Mouse (Mus musculus) embryonic facial prominence, embryonic 15.5 days (tissue): ENCODE measurements around the gene Ppara. TPM values are rescaled to one million over a fixed set of nuclear protein-coding genes. Genes with fewer than 3 reads are reported as not detected.

ENCODE experiments used
- ATAC-seq: fragments of 200-750 bp; cut with Nextera tagmentation; 2 replicates; pipeline ENCODE4 v1.8.0; 2017; ENCODE audit warnings: low read depth, moderate TSS enrichment; ENCODE audit not compliant: insufficient number of reproducible peaks, low FRiP score, low TSS enrichment
- H3K27ac ChIP-seq: fragments of 300-500 bp; sonication (generic); replicated peaks from 2 replicates; pipeline ENCODE4 v1.5.1; 2015; ENCODE audit warnings: mild to moderate bottlenecking, inconsistent platforms
- H3K27me3 ChIP-seq: fragments of 300-500 bp; sonication (generic); 2 replicates; pipeline ENCODE4 v1.6.1; 2015; ENCODE audit warnings: inconsistent platforms
- H3K36me3 ChIP-seq: fragments of 300-500 bp; sonication (generic); 2 replicates; pipeline ENCODE4 v1.6.1; 2015; ENCODE audit warnings: mild to moderate bottlenecking, inconsistent platforms
- H3K4me1 ChIP-seq: fragments of 300-500 bp; sonication (generic); 2 replicates; pipeline ENCODE4 v1.6.1; 2015; ENCODE audit warnings: inconsistent platforms
- H3K4me2 ChIP-seq: fragments of 300-500 bp; sonication (generic); replicated peaks from 2 replicates; pipeline ENCODE4 v1.6.1; 2015; ENCODE audit warnings: mild to moderate bottlenecking, inconsistent platforms
- H3K4me3 ChIP-seq: fragments of 300-500 bp; sonication (generic); replicated peaks from 2 replicates; pipeline ENCODE4 v1.5.1; 2015; ENCODE audit warnings: mild to moderate bottlenecking, inconsistent platforms
- H3K9ac ChIP-seq: fragments of 300-500 bp; sonication (generic); 2 replicates; pipeline ENCODE4 v1.6.1; 2015; ENCODE audit warnings: inconsistent platforms
- H3K9me3 ChIP-seq: fragments of 300-500 bp; sonication (generic); replicated peaks from 2 replicates; pipeline ENCODE4 v1.6.1; 2016; ENCODE audit warnings: inconsistent platforms
- WGBS: fragments of 180-500 bp; shearing (Covaris S2); methylation state at CpG from one replicate; pipeline ENCODE4 v1.1.7; 2015; 5-methylcytosine and 5-hydroxymethylcytosine counted together
- polyA plus RNA-seq: library from polyadenylated mRNA; unstranded; fragments of >200 nt; fragmentation: Nextera tagmentation; extraction: Ambion mirVana; gene quantifications from 2 replicates; pipeline ENCODE4 v1.2.1, GENCODE M21; 2015

Ppara gene
- polyA plus RNA-seq, 1 experiment from 2014 or later = 5.0 TPM

GRCm38 (mm10) chr15:85743946-85744345, 9.2 kb downstream of the Ppara start:
- ATAC-seq = no peak
- H3K9me3 ChIP-seq = no peaks in the 10 kb centered on the region
- H3K4me1 ChIP-seq = no peaks in the 10 kb centered on the region
- no peak overlapping the region for H3K27ac ChIP-seq
- peaks cover 7% of the 10 kb centered on the region for H3K27me3 ChIP-seq
- no peak overlapping the region for H3K4me2 ChIP-seq
- H3K9ac ChIP-seq = no peak overlapping the region
- no peaks in the 10 kb centered on the region for H3K36me3 ChIP-seq
- H3K4me3 ChIP-seq = no peak overlapping the region
- WGBS = 72% methylated on average over 3 of the region's 3 CpGs

GRCm38 (mm10) chr15:85746178-85746577, 11.4 kb downstream of the Ppara start:
- H3K36me3 ChIP-seq = no peaks in the 10 kb centered on the region
- WGBS = 76% methylated on average over 8 of the region's 8 CpGs
- H3K27me3 ChIP-seq = peaks cover 3% of the 10 kb centered on the region; the same call in 1 of the 2 replicates
- ATAC-seq = no peak
- H3K9ac ChIP-seq = no peak overlapping the region
- H3K9me3 ChIP-seq = no peaks in the 10 kb centered on the region
- no peak overlapping the region for H3K27ac ChIP-seq
- no peak overlapping the region for H3K4me2 ChIP-seq
- no peak overlapping the region for H3K4me3 ChIP-seq
- H3K4me1 ChIP-seq = no peaks in the 10 kb centered on the region

DNA sequence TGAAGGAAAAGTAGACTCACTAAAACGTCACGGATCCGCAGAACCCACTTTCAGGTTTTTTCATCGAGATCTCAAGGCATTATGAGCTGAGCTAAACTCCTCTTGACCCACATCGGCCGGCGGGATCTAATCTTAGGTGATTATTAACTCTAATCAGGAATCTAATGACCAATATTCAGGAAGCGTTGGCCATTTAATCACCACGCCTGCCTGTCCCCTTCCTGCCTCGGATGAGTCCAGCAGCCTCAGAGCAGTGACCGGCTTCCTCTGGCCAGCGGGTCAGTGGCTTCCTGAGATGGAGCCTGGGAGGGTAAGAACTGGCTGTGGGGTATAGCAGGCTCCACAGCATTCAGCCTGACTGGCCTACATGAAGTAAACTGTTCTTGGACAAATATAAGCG, 11.9 kb downstream of the Ppara start:
- WGBS = 81% methylated on average over 13 of the region's 13 CpGs
- H3K4me1 ChIP-seq = no peaks in the 10 kb centered on the region
- no peak overlapping the region for H3K9ac ChIP-seq
- peaks cover 3% of the 10 kb centered on the region; the same call in 1 of the 2 replicates for H3K27me3 ChIP-seq
- no peak overlapping the region for H3K4me2 ChIP-seq
- ATAC-seq = no peak
- no peaks in the 10 kb centered on the region for H3K36me3 ChIP-seq
- H3K4me3 ChIP-seq = no peak overlapping the region
- no peak overlapping the region for H3K27ac ChIP-seq
- no peaks in the 10 kb centered on the region for H3K9me3 ChIP-seq

DNA sequence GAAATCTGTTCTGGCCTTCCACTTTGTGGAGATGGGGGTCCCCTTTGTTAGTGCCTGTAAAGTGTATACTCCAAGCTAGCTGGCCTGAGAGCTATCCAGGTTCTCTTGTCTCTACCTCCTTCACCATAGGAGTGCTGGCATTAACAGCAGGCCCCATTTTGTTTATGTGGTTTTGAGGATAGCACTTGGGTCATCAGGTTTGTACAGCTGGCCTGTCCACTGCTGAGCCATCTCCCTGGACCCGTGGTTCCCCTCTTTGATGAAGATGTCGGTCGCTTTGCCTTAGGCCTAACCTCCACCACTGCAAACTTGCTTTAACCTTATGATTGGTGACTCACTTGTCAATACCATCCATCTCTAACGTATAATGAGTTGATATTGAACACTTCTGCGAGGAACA, 13.2 kb downstream of the Ppara start:
- Histone ChIP-seq H3K9me3 (no peaks in the 10 kb centered on the region), H3K4me3 (no peak overlapping the region), H3K4me1 (no peaks in the 10 kb centered on the region), H3K27ac (no peak overlapping the region), H3K36me3 (no peaks in the 10 kb centered on the region), H3K4me2 (no peak overlapping the region), H3K9ac (no peak overlapping the region), H3K27me3 (peaks cover 3% of the 10 kb centered on the region)
- WGBS = 82% methylated on average over 5 of the region's 5 CpGs
- ATAC-seq = no peak

- H3K27ac ChIP-seq = no peak overlapping the region
- 73% methylated on average over 3 of the region's 3 CpGs for WGBS
- H3K9me3 ChIP-seq = no peaks in the 10 kb centered on the region
- no peaks in the 10 kb centered on the region; the same call in none of the 2 replicates for H3K27me3 ChIP-seq
- no peak overlapping the region for H3K9ac ChIP-seq
- H3K36me3 ChIP-seq = no peaks in the 10 kb centered on the region
- H3K4me2 ChIP-seq = no peak overlapping the region
- H3K4me3 ChIP-seq = no peak overlapping the region
- no peak for ATAC-seq
- no peaks in the 10 kb centered on the region for H3K4me1 ChIP-seq
These were observed 13.7 kb downstream of the Ppara start for GRCm38 (mm10) chr15:85748466-85748865.

DNA sequence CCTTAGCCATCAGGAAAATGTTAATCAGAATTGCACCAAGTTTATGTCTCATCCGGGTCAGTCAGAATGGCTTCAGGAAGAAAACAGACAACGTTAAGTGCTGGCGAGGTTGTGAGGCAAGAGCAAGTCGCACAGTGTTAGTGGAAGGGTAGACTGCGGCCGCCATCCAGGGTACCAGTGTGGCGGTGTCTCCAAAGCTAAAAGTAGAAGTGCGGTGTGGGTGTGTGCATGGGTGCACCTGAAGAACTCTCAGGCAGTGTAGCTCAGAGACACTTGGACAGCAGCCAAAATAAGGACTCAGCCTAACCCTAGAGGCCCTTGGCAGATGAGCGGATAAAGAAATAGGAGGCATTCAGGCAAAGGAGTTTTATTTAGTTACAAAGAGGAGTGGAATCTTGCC, 14.4 kb downstream of the Ppara start:
- ATAC-seq = no peak
- no peaks in the 10 kb centered on the region for H3K4me1 ChIP-seq

GRCm38 (mm10) chr15:85750115-85750514, 15.3 kb downstream of the Ppara start:
- Histone ChIP-seq H3K36me3 (no peaks in the 10 kb centered on the region), H3K4me2 (no peak overlapping the region), H3K27me3 (no peaks in the 10 kb centered on the region; the same call in 1 of the 2 replicates), H3K9me3 (no peaks in the 10 kb centered on the region), H3K27ac (no peak overlapping the region), H3K9ac (no peak overlapping the region), H3K4me1 (no peaks in the 10 kb centered on the region), H3K4me3 (no peak overlapping the region)
- ATAC-seq = no peak
- WGBS = 80% methylated on average over 5 of the region's 5 CpGs

More for the DNA sequence above, 14.4 kb downstream of the Ppara start:
- H3K9me3 ChIP-seq = no peaks in the 10 kb centered on the region
- no peak overlapping the region for H3K4me2 ChIP-seq
- H3K9ac ChIP-seq = no peak overlapping the region
- H3K27me3 ChIP-seq = no peaks in the 10 kb centered on the region; the same call in 1 of the 2 replicates
- H3K36me3 ChIP-seq = no peaks in the 10 kb centered on the region
- no peak overlapping the region for H3K4me3 ChIP-seq
- H3K27ac ChIP-seq = no peak overlapping the region
- 91% methylated on average over 9 of the region's 9 CpGs for WGBS

DNA sequence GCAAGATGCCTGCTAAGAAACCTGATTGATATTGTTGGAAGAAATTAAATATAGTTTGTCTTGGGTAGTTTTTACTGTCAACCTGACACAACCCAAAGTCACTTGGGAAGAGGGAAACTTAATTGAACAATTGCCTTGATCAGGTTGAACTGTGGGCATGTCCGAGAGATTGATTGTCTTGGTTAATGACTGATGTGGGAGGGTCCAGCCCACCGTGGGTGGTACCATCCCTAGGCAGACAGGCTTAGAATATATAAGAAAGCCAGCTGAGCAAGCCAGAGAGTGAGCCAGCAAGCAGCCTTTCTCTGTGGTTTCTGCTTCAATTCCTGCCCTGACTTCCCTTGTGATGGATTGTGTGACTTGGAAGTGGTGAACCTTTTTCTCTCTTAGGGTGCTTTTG, 17.9 kb downstream of the Ppara start:
- WGBS = 65% methylated on average over 2 of the region's 2 CpGs
- Histone ChIP-seq H3K27me3 (no peaks in the 10 kb centered on the region; the same call in 1 of the 2 replicates), H3K4me3 (no peak overlapping the region), H3K36me3 (no peaks in the 10 kb centered on the region), H3K4me1 (no peaks in the 10 kb centered on the region), H3K27ac (no peak overlapping the region), H3K4me2 (no peak overlapping the region), H3K9me3 (0 out of 2 replicates have a peak, but pooled peaks cover 4% of the 10 kb centered on the region), H3K9ac (no peak overlapping the region)
- no peak for ATAC-seq

DNA sequence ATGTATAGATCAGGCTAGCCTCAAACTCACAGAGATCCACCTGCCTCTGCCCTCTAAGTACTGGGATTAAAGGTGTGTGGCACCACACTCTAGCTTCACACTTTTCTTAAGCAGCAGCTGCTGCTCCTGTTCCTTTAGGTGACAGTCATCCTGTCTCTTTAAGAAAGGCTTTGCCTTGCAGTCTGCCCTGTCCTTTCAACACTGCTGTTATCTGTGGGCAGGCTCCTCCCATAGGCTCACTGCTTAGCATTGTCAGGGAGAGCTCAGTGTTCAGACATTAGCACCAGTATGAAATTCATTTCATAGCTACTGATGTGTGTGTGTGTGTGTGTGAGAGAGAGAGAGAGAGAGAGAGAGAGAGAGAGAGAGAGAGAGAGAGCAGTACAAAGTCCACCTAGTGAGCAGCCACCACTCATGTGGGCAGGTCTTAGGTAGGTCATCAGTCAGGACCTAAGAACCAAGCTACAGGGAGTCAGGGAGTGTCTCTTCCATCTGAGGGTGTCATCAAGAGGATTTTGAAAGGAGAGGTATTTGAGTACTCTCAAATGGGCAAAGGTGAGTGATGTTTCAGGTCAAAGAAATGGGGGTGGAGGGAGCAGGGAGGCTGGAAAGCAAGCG, 19.4 kb downstream of the Ppara start:
- Histone ChIP-seq H3K27ac (no peak overlapping the region), H3K36me3 (no peaks in the 10 kb centered on the region), H3K27me3 (no peaks in the 10 kb centered on the region; the same call in 1 of the 2 replicates), H3K9me3 (0 out of 2 replicates have a peak, but pooled peaks cover 9% of the 10 kb centered on the region), H3K4me3 (no peak overlapping the region), H3K4me1 (no peaks in the 10 kb centered on the region), H3K9ac (no peak overlapping the region), H3K4me2 (no peak overlapping the region)
- ATAC-seq = no peak
- 88% methylated on average over 1 of the region's 1 CpGs for WGBS

DNA sequence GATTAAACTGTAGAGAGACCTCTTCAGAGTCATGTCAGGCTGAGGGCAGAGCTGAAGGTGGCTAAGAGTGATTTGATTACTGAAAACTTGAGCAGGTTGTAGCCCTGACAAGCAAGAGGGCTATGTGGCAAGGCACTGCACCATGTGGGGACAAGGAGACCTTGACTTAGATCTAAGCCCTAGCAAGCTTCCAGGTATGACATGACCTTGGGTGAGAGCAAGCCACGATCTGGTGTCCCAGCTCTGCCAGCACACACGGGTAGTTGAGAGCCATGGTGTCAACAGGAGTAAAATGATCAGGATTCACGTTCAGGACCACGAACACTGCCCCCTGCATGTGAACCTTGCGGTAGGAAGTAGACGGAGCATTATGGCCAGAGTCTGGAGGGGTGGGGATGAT, 20.4 kb downstream of the Ppara start:
- WGBS = 73% methylated on average over 6 of the region's 6 CpGs
- ATAC-seq = no peak
- Histone ChIP-seq H3K4me2 (no peak overlapping the region), H3K9ac (no peak overlapping the region), H3K4me3 (no peak overlapping the region), H3K27ac (no peak overlapping the region), H3K36me3 (no peaks in the 10 kb centered on the region), H3K4me1 (no peaks in the 10 kb centered on the region), H3K9me3 (0 out of 2 replicates have a peak, but pooled peaks cover 9% of the 10 kb centered on the region), H3K27me3 (no peaks in the 10 kb centered on the region; the same call in 1 of the 2 replicates)

DNA sequence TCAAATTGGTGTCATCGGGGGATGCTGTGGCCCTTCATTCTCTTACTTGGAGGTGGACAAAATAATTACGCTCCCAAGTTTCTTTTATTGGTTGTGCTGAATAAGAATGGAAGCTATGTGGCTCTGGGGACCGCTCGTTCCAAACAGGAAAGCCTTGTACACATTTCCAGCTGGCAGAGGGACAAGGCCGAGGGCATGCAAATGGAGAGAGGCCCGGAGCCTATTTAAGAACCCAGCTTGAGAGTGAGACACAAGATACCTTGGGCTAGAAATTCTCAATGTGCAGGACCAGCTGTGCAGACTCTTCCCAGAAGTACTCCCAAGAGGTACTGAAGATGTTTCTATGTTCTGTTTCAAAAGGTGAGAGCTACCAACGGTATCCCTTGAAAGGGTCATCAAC, 21.8 kb downstream of the Ppara start:
- no peak overlapping the region for H3K4me3 ChIP-seq
- no peaks in the 10 kb centered on the region for H3K36me3 ChIP-seq
- no peaks in the 10 kb centered on the region; the same call in 1 of the 2 replicates for H3K27me3 ChIP-seq
- H3K9ac ChIP-seq = no peak overlapping the region
- 0 out of 2 replicates have a peak, but pooled peaks cover 9% of the 10 kb centered on the region for H3K9me3 ChIP-seq
- 81% methylated on average over 7 of the region's 7 CpGs for WGBS
- no peak overlapping the region for H3K27ac ChIP-seq
- no peak overlapping the region for H3K4me2 ChIP-seq
- ATAC-seq = no peak
- no peaks in the 10 kb centered on the region for H3K4me1 ChIP-seq

GRCm38 (mm10) chr15:85757768-85758167, 23.0 kb downstream of the Ppara start:
- Histone ChIP-seq H3K4me3 (no peak overlapping the region), H3K27ac (no peak overlapping the region), H3K27me3 (no peaks in the 10 kb centered on the region), H3K4me1 (no peaks in the 10 kb centered on the region), H3K4me2 (no peak overlapping the region), H3K36me3 (no peaks in the 10 kb centered on the region), H3K9me3 (0 out of 2 replicates have a peak, but pooled peaks cover 9% of the 10 kb centered on the region), H3K9ac (no peak overlapping the region)
- WGBS = 90% methylated on average over 3 of the region's 3 CpGs
- ATAC-seq = no peak
